Mouse (Mus musculus) lung, postnatal 0 days (tissue): ENCODE measurements around the gene Tmem156. TPM values are rescaled to one million over a fixed set of nuclear protein-coding genes. Genes with fewer than 3 reads are reported as not detected.
"Not testable (repeated sequence)": the region's sequence is repeated elsewhere in the genome, so short reads cannot be mapped to it uniquely, and the experiment has no call there.

Experiments
- ATAC-seq: fragments of 200-750 bp; cut with Nextera tagmentation; 2 replicates; pipeline ENCODE4 v1.8.0; 2017; ENCODE audit warnings: moderate library complexity
- DNase-seq: peaks from one replicate; pipeline ENCODE4 v3.0.0-alpha.2; 2016; ENCODE audit warnings: low spot score
- H3K27ac ChIP-seq: fragments of 300-500 bp; sonication (generic); 2 replicates; pipeline ENCODE4 v1.5.1; 2014; ENCODE audit warnings: antibody characterized with exemption, mild to moderate bottlenecking, low read length, mixed read lengths
- H3K27me3 ChIP-seq: fragments of 300-500 bp; sonication (generic); replicated peaks from 2 replicates; pipeline ENCODE4 v1.6.1; 2014; ENCODE audit warnings: low read length, mixed read lengths; ENCODE audit not compliant: insufficient read depth
- H3K36me3 ChIP-seq: fragments of 300-500 bp; sonication (generic); 2 replicates; pipeline ENCODE4 v1.6.1; 2014; ENCODE audit warnings: low read length, mixed read lengths; ENCODE audit not compliant: insufficient read depth
- H3K4me1 ChIP-seq: fragments of 300-500 bp; sonication (generic); 2 replicates; pipeline ENCODE4 v1.6.1; 2014; ENCODE audit warnings: antibody characterized with exemption, low read depth, low read length, mixed read lengths; ENCODE audit not compliant: insufficient read depth
- H3K4me2 ChIP-seq: fragments of 300-500 bp; sonication (generic); replicated peaks from 2 replicates; pipeline ENCODE4 v1.6.1; 2014; ENCODE audit warnings: low read depth, mild to moderate bottlenecking, low read length, moderate library complexity, mixed read lengths
- H3K4me3 ChIP-seq: fragments of 300-500 bp; sonication (generic); 2 replicates; pipeline ENCODE4 v1.5.1; 2014; ENCODE audit warnings: low read depth, low read length
- H3K9ac ChIP-seq: fragments of 300-500 bp; sonication (generic); replicated peaks from 2 replicates; pipeline ENCODE4 v1.6.1; 2014; ENCODE audit warnings: low read depth, mild to moderate bottlenecking
- H3K9me3 ChIP-seq: fragments of 300-500 bp; sonication (generic); 2 replicates; pipeline ENCODE4 v1.6.1; 2016; ENCODE audit warnings: low read length, mixed read lengths
- CTCF ChIP-seq: IDR thresholded peaks from 2 replicates; pipeline ENCODE4 v1.5.1; 2016; ENCODE audit warnings: antibody characterized with exemption, mild to moderate bottlenecking
- EP300 ChIP-seq: IDR thresholded peaks from 2 replicates; pipeline ENCODE4 v1.6.1; 2016; ENCODE audit warnings: antibody characterized with exemption, mild to moderate bottlenecking, control low read depth
- WGBS: fragments of 180-500 bp; shearing (Covaris S2); extraction: QIAGEN DNeasy Blood & Tissue Kit; methylation state at CpG from one replicate; pipeline ENCODE4 v1.1.7; 2014; 5-methylcytosine and 5-hydroxymethylcytosine counted together
- polyA plus RNA-seq: library from polyadenylated mRNA; unstranded; fragments of >200 nt; fragmentation: Nextera tagmentation; extraction: Ambion mirVana; gene quantifications from 2 replicates; pipeline ENCODE4 v1.2.1, GENCODE M21; 2015

Tmem156 gene
- polyA plus RNA-seq, 1 experiment from 2014 or later: 1.9 TPM

DNA sequence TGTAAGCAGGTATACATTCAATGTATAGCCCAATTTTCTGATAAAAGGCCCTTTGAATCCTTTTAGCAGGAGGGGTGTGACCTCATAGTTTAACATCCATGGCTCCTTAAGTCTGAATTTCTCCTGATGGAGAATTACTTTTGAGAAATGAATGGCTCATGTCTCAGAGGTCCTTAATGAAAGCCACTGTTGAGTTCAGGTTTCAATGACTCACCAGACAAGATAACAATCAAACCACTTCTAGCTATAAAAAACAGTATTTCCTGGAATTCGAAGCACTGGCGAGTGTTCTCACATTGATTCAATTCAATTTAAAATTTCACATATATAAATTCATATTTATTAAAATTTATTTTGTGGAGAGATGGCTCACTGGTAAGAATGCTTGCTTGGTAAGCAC, 36.5 kb upstream of the Tmem156 start:
- TF ChIP-seq CTCF (no peak), EP300 (no peak)
- ATAC-seq (no peak), DNase-seq (no peak)
- WGBS: 63% methylated on average over 2 of the region's 2 CpGs
- Histone ChIP-seq H3K36me3 (no peaks in the 10 kb centered on the region), H3K4me1 (no peaks in the 10 kb centered on the region), H3K4me2 (no peak overlapping the region), H3K4me3 (no peak overlapping the region), H3K9me3 (no peaks in the 10 kb centered on the region), H3K9ac (no peak overlapping the region), H3K27me3 (no peaks in the 10 kb centered on the region), H3K27ac (no peak overlapping the region)

DNA sequence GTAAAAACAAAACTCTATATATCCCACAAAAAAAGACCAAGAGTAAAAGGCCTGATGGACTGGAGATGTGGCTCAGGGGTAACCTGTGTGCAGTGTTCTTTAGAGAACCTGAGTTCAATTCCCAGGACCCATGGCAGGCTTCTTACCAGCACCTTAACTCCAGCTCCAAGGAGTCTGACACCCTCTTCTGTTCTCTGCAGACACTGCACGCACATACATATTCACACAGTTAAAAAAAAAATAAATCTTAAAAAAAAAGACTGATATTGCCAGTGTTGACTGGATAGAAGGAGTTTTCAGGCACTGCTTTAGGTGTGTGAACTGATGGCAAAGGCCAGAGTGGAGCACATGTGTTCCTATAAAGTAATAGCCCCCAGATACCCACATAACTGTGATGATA, 34.2 kb upstream of the Tmem156 start:
- no peak overlapping the region for H3K9ac ChIP-seq
- H3K9me3 ChIP-seq: no peaks in the 10 kb centered on the region
- H3K36me3 ChIP-seq: no peaks in the 10 kb centered on the region
- ATAC-seq (no peak), DNase-seq (no peak)
- H3K27ac ChIP-seq: no peak overlapping the region
- WGBS: 97% methylated on average over 1 of the region's 1 CpGs
- TF ChIP-seq EP300 (no peak), CTCF (peak; percentile 25; the same call in 1 of the 2 replicates)
- H3K27me3 ChIP-seq: no peaks in the 10 kb centered on the region
- H3K4me2 ChIP-seq: no peak overlapping the region
- peaks cover 3% of the 10 kb centered on the region; the same call in 1 of the 2 replicates for H3K4me1 ChIP-seq
- H3K4me3 ChIP-seq: no peak overlapping the region

DNA sequence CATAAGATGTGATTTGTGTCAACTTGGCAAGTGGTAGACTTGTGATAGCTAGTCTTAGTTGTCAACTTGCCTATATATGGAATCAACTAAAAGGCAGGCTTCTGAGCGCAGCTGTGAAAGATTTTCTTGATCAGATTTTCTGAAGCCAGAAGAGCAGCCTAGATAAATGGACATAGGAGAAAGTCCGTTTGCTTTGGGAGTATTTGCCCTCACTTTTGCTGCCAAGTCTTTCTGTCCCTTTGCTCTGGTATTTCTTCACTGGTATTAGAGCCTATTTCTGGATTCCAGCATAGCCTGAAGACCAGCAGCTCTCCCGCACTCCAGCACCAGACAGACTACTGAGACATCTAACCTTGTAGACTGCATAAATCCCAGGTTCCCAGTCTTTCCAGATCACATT, 30.7 kb upstream of the Tmem156 start:
- H3K36me3 ChIP-seq: no peaks in the 10 kb centered on the region
- H3K4me3 ChIP-seq: no peak overlapping the region
- H3K4me1 ChIP-seq: peaks cover 3% of the 10 kb centered on the region; the same call in 1 of the 2 replicates
- H3K27me3 ChIP-seq: no peaks in the 10 kb centered on the region
- DNase-seq (no peak), ATAC-seq (no peak)
- no peaks in the 10 kb centered on the region for H3K9me3 ChIP-seq
- no peak overlapping the region for H3K9ac ChIP-seq
- WGBS: 70% methylated on average over 3 of the region's 3 CpGs
- TF ChIP-seq CTCF: no peak
- no peak for TF ChIP-seq EP300
- no peak overlapping the region for H3K27ac ChIP-seq
- no peak overlapping the region for H3K4me2 ChIP-seq

DNA sequence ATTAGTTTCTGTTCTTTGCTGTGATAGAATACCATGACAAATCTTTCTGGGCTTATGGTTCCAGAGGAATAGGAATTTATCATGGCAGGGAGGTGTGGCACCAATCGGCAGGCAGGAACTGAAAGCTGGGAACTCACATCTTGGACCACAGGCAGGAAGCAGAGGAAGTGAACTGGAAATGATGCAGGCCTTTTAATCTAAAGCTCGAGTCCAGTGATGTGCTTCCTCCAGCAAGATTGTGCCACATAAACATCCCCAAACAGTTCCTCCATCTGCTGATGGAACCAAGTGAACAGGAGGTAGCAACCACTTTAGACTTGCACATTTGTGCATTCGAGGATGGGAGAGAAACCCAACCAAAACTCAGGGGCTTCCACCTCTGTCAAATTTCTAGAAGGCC, 28.0 kb upstream of the Tmem156 start:
- peak overlapping the region; percentile 64 for H3K27ac ChIP-seq
- H3K9ac ChIP-seq: no peak overlapping the region
- DNase-seq (peak; percentile 82), ATAC-seq (peak; percentile 79)
- no peak overlapping the region for H3K4me3 ChIP-seq
- no peaks in the 10 kb centered on the region for H3K9me3 ChIP-seq
- H3K36me3 ChIP-seq: peaks cover 5% of the 10 kb centered on the region; the same call in 1 of the 2 replicates
- H3K4me2 ChIP-seq: no peak overlapping the region
- TF ChIP-seq EP300 (peak; percentile 98), CTCF (no peak)
- H3K27me3 ChIP-seq: no peaks in the 10 kb centered on the region
- WGBS: 43% methylated on average over 3 of the region's 3 CpGs
- H3K4me1 ChIP-seq: peaks cover 3% of the 10 kb centered on the region; the same call in 1 of the 2 replicates

DNA sequence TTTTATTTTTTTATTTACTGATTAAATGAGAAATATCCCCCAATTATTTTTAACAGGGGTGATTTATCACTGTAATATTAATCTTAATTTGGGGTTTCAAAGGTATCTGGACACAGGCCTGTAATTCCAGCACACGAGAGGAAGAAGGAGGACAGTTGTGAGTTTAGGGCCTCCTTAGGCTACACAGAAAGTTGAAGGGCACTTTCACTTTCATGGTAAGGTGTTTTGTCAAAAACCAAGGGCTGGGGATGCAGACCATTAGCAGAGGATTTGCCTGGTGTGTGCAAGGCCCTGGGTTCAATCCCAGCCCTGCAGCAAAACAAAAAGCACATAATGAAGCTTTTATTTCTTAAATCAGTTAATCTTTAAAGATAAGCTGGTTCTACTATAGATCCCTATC, 27.6 kb upstream of the Tmem156 start:
- peaks cover 5% of the 10 kb centered on the region; the same call in 1 of the 2 replicates for H3K36me3 ChIP-seq
- H3K4me2 ChIP-seq: no peak overlapping the region
- H3K27ac ChIP-seq: peak overlapping the region; percentile 23; the same call in 1 of the 2 replicates
- no peak overlapping the region for H3K9ac ChIP-seq
- H3K9me3 ChIP-seq: no peaks in the 10 kb centered on the region
- ATAC-seq (no peak), DNase-seq (no peak)
- no peaks in the 10 kb centered on the region for H3K27me3 ChIP-seq
- H3K4me3 ChIP-seq: no peak overlapping the region
- peaks cover 3% of the 10 kb centered on the region; the same call in 1 of the 2 replicates for H3K4me1 ChIP-seq
- 84% methylated on average over 1 of the region's 1 CpGs for WGBS
- TF ChIP-seq CTCF (no peak), EP300 (no peak)

DNA sequence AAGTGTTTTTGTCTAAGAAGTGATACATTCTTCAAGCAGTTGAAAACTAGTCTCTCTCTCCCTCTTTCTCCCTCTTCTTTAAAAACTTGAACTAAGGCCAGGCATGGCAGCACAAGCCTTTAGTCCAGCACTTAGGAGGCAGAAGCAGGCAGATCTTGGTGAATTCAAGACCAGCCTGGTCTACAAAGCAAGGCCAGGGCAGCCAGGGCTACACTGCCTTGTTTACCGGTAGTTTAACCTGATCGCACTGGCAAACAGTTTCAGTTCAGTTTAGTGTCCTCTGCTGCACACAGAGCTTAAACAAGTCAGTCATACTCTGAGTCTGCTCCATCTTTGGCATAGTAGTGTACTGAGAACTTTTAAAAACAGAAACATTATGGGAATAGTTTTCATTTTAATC, 24.9 kb upstream of the Tmem156 start:
- Histone ChIP-seq H3K4me2 (no peak overlapping the region), H3K4me1 (peaks cover 6% of the 10 kb centered on the region; the same call in 1 of the 2 replicates), H3K36me3 (peaks cover 5% of the 10 kb centered on the region; the same call in 1 of the 2 replicates), H3K27me3 (no peaks in the 10 kb centered on the region), H3K9ac (no peak overlapping the region), H3K27ac (no peak overlapping the region), H3K4me3 (no peak overlapping the region), H3K9me3 (no peaks in the 10 kb centered on the region)
- DNase-seq (no peak), ATAC-seq (no peak)
- no peak for TF ChIP-seq EP300
- no peak for TF ChIP-seq CTCF
- WGBS: 96% methylated on average over 2 of the region's 2 CpGs

DNA sequence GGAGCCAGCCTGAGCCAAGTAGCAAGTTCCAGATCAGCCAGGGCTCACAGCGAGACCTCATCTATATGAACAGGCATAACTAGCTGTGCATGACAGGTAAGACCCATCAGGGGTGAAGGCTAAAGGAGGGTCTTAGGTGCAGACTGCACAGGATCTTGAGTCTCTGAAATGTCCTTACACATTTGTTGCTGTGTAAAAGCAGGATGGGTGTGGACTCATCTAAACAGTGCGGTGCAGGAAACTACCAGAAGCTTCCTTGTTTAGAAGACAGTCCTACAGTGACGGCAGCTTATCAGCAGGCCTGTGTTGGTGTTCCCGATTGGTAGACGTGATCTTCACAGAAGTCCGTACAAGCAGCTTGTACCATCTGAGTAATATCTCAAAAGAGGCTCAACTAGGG, 21.4 kb upstream of the Tmem156 start:
- Histone ChIP-seq H3K27me3 (no peaks in the 10 kb centered on the region), H3K9ac (no peak overlapping the region), H3K4me1 (peaks cover 7% of the 10 kb centered on the region; the same call in 1 of the 2 replicates), H3K4me2 (no peak overlapping the region), H3K4me3 (no peak overlapping the region), H3K36me3 (peaks cover 5% of the 10 kb centered on the region; the same call in 1 of the 2 replicates), H3K27ac (peak overlapping the region; percentile 81), H3K9me3 (no peaks in the 10 kb centered on the region)
- ATAC-seq: peak; percentile 94
- peak; percentile 91 for TF ChIP-seq EP300
- no peak for TF ChIP-seq CTCF
- peak; percentile 73 for DNase-seq
- WGBS: 60% methylated on average over 6 of the region's 6 CpGs

DNA sequence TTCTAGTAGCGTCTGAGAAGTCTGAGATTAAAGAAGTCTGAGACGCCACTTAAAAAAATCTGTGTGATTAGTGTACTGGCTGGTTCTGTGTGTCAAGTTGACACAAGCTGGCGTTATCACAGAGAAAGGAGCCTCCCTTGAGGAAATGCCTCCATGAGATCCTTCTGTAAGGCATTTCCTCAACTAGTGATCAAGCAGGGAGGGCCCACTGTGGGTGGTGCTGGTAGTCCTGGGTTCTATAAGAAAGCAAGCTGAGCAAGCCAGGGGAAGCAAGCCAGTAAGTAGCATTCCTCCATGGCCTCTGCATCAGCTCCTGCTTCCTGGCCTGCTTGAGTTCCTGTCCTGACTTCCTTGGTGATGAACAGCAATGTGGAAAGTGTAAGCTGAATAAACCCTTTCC, 20.3 kb upstream of the Tmem156 start:
- H3K4me2 ChIP-seq: not testable (repeated sequence)
- 0 out of 2 replicates have a peak overlapping the region, but pooled peaks have one; percentile 73 for H3K27ac ChIP-seq

More for the DNA sequence above, 20.3 kb upstream of the Tmem156 start:
- not testable (repeated sequence) for H3K4me3 ChIP-seq, H3K9me3 ChIP-seq, H3K4me1 ChIP-seq, H3K27me3 ChIP-seq, ATAC-seq, H3K9ac ChIP-seq, H3K36me3 ChIP-seq
- WGBS: 16% methylated on average over 3 of the region's 3 CpGs
- peak; percentile 37 for DNase-seq
